Mouse (Mus musculus): ENCODE measurements around the gene Lbh. TPM values are rescaled to one million over a fixed set of nuclear protein-coding genes. Genes with fewer than 3 reads are reported as not detected.

Lbh gene
- polyA plus RNA-seq (2015; fragmentation: Nextera tagmentation; extraction: Ambion mirVana), result 2.0 and 2.7 TPM in 2 replicates

DNA sequence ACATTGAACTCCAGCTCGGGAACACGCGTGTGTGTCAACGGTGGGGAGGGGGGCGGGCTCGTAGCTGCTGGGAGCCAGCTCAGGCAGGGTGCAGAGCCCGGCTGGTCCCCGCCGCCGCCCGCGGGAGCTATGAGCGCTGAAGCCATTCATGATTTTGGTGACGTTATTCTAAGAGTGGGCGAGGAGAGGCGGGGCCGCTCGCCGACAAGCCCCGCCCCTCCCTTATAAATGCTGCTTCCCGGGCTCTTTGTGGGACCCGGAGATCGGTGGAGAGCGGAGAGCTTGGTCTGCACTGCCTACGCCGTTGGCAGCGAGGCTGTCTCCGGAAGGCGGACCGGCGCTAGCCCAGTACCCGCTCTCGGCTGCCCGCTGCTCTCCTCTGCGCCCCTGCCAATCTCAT, at the start of gene Lbh:
Lbh (plus strand) TSS at position 253 of the 400 bp plus-strand sequence.
- DNase-seq (ENCODE audit: low spot score) (peak; percentile 89), ATAC-seq (ENCODE audit: low FRiP score, low TSS enrichment) (peak; percentile 88)
- peaks cover 5% of the 10 kb centered on the region for H3K36me3 ChIP-seq (ENCODE audit: control insufficient read depth, insufficient read depth, low read length)
- peak within 1 kb of the TSS; percentile 83 for H3K27ac ChIP-seq (replicated peaks)
- no peaks in the 10 kb centered on the region for H3K27me3 ChIP-seq (ENCODE audit: control insufficient read depth, insufficient read depth, low read length)
- peak within 1 kb of the TSS; percentile 74 for H3K4me3 ChIP-seq (ENCODE audit: low read depth, low read length)
- H3K9me3 ChIP-seq (ENCODE audit: control insufficient read depth, low read length), result no peaks in the 10 kb centered on the region
- H3K4me1 ChIP-seq (replicated peaks; ENCODE audit: control insufficient read depth, insufficient read depth), result peaks cover 3% of the 10 kb centered on the region; the same call in 1 of the 2 replicates
- TF ChIP-seq EP300 (optimal IDR thresholded peaks at IDR 0.05), result no peak
- TF ChIP-seq CTCF (IDR thresholded peaks at IDR 0.05; ENCODE audit: low read depth), result no peak
- H3K9ac ChIP-seq (ENCODE audit: low read length), result peak within 1 kb of the TSS; percentile 76
- peak within 1 kb of the TSS; percentile 96 for H3K4me2 ChIP-seq (replicated peaks; ENCODE audit: low read depth)
- WGBS, result 0% methylated on average over 34 of the region's 35 CpGs

DNA sequence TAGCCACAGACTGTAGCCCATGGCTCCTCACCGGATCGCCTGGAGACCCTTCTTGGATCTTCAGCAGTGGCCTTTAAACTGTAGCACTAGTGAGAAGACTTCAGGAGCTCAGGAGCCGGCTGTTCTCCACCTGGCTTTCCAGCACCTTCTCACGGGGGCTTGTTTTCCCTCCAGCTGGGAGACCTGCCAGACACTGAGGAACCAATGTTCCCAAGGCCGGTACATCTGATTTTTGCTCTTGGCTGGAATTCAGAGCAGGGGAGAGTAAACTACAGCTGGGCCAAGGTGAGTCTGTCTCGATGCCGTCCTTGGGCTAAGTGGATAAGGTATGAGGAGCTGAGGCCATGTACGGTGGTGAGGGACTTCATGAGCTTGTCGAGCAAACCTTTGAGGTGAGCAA, 39.1 kb upstream of the Lbh start:
- 79% methylated on average over 9 of the region's 9 CpGs for WGBS
- H3K36me3 ChIP-seq (ENCODE audit: control insufficient read depth, insufficient read depth, low read length), result no peaks in the 10 kb centered on the region
- no peaks in the 10 kb centered on the region for H3K4me1 ChIP-seq (replicated peaks; ENCODE audit: control insufficient read depth, insufficient read depth)
- DNase-seq (ENCODE audit: low spot score), result no peak
- H3K27ac ChIP-seq (replicated peaks), result no peak overlapping the region
- no peaks in the 10 kb centered on the region for H3K27me3 ChIP-seq (ENCODE audit: control insufficient read depth, insufficient read depth, low read length)
- no peak overlapping the region for H3K4me2 ChIP-seq (replicated peaks; ENCODE audit: low read depth)
- no peak overlapping the region for H3K9ac ChIP-seq (ENCODE audit: low read length)
- TF ChIP-seq EP300 (optimal IDR thresholded peaks at IDR 0.05), result no peak
- TF ChIP-seq CTCF (IDR thresholded peaks at IDR 0.05; ENCODE audit: low read depth), result no peak
- no peak overlapping the region for H3K4me3 ChIP-seq (ENCODE audit: low read depth, low read length)
- no peaks in the 10 kb centered on the region for H3K9me3 ChIP-seq (ENCODE audit: control insufficient read depth, low read length)
- ATAC-seq (ENCODE audit: low FRiP score, low TSS enrichment), result no peak

DNA sequence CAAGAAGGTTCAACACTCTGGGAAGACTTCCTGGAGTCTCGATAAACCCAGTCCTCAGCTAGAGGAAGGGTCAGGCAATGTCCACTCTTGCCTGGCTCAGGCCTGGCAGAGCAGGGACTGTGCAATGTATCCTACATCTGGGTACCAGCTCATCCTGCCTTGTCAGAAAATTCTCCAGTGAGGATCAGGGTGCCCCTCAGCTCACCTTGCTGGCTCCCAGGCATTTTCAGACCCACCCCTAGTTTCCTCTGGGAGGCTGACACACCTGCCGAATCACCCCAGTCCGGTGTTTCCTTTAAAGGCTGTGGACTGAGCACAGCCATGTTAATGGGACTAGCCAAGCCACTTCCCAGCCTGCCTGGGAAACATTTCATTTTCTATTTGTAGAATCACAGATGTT, 37.9 kb upstream of the Lbh start:
- 53% methylated on average over 3 of the region's 3 CpGs for WGBS
- H3K27me3 ChIP-seq (ENCODE audit: control insufficient read depth, insufficient read depth, low read length), result no peaks in the 10 kb centered on the region
- H3K4me2 ChIP-seq (replicated peaks; ENCODE audit: low read depth), result no peak overlapping the region
- no peaks in the 10 kb centered on the region for H3K36me3 ChIP-seq (ENCODE audit: control insufficient read depth, insufficient read depth, low read length)
- H3K9ac ChIP-seq (ENCODE audit: low read length), result no peak overlapping the region
- no peak overlapping the region for H3K27ac ChIP-seq (replicated peaks)
- H3K4me3 ChIP-seq (ENCODE audit: low read depth, low read length), result no peak overlapping the region
- DNase-seq (ENCODE audit: low spot score) (no peak), ATAC-seq (ENCODE audit: low FRiP score, low TSS enrichment) (no peak)
- H3K4me1 ChIP-seq (replicated peaks; ENCODE audit: control insufficient read depth, insufficient read depth), result no peaks in the 10 kb centered on the region
- no peaks in the 10 kb centered on the region for H3K9me3 ChIP-seq (ENCODE audit: control insufficient read depth, low read length)
- TF ChIP-seq CTCF (IDR thresholded peaks at IDR 0.05; ENCODE audit: low read depth) (no peak), EP300 (optimal IDR thresholded peaks at IDR 0.05) (no peak)

DNA sequence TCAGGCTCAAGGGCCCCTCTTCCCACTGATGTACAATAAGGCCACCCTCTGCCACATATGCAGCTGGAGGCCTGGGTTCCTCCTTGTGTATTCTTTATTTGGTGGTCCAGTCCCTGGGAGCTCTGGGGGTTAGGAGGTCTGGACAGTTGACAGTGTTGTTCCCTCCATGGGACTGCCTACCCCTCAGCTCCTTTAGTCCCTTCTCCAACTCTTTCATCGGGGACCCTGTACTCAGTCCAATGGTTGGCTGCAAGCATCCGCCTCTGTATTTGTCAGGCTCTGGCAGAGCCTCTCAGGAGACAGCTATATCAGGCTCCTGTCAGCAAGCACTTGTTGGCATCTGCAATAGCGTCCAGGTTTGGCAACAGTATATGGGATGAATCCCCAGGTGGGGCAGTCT, 37.1 kb upstream of the Lbh start:
- H3K4me3 ChIP-seq (ENCODE audit: low read depth, low read length), result no peak overlapping the region

DNA sequence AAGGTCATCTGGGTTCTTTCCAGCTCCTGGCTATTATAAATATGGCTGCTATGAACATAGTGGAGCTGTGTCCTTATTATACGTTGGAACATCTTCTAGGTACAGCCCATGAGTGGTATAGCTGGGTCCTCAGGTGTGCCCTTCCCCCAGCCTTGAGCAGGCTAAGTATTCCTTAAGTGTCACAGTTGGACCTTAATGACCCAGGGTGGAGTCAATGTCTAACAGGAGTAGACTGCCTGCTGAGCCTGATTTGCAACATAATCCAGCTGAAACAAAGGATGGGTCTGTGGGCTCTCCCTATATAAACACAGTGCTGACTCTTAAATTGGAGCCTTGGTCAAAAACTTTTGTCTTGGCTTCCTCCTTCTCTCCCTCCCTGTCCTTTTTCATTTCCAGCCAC, 36.3 kb upstream of the Lbh start:
- Histone ChIP-seq H3K4me2 (replicated peaks; ENCODE audit: low read depth) (no peak overlapping the region), H3K36me3 (ENCODE audit: control insufficient read depth, insufficient read depth, low read length) (no peaks in the 10 kb centered on the region), H3K27ac (replicated peaks) (no peak overlapping the region), H3K27me3 (ENCODE audit: control insufficient read depth, insufficient read depth, low read length) (no peaks in the 10 kb centered on the region), H3K4me3 (ENCODE audit: low read depth, low read length) (no peak overlapping the region), H3K9me3 (ENCODE audit: control insufficient read depth, low read length) (no peaks in the 10 kb centered on the region), H3K4me1 (replicated peaks; ENCODE audit: control insufficient read depth, insufficient read depth) (no peaks in the 10 kb centered on the region), H3K9ac (ENCODE audit: low read length) (no peak overlapping the region)
- DNase-seq (ENCODE audit: low spot score) (no peak), ATAC-seq (ENCODE audit: low FRiP score, low TSS enrichment) (no peak)
- WGBS, result 65% methylated on average over 1 of the region's 1 CpGs
- TF ChIP-seq EP300 (optimal IDR thresholded peaks at IDR 0.05) (no peak), CTCF (IDR thresholded peaks at IDR 0.05; ENCODE audit: low read depth) (no peak)

More for the DNA sequence above, 37.1 kb upstream of the Lbh start:
- Histone ChIP-seq H3K9me3 (ENCODE audit: control insufficient read depth, low read length) (no peaks in the 10 kb centered on the region), H3K27ac (replicated peaks) (no peak overlapping the region), H3K36me3 (ENCODE audit: control insufficient read depth, insufficient read depth, low read length) (no peaks in the 10 kb centered on the region), H3K27me3 (ENCODE audit: control insufficient read depth, insufficient read depth, low read length) (no peaks in the 10 kb centered on the region), H3K9ac (ENCODE audit: low read length) (no peak overlapping the region), H3K4me2 (replicated peaks; ENCODE audit: low read depth) (no peak overlapping the region), H3K4me1 (replicated peaks; ENCODE audit: control insufficient read depth, insufficient read depth) (no peaks in the 10 kb centered on the region)
- TF ChIP-seq EP300 (optimal IDR thresholded peaks at IDR 0.05) (no peak), CTCF (IDR thresholded peaks at IDR 0.05; ENCODE audit: low read depth) (no peak)
- DNase-seq (ENCODE audit: low spot score), result no peak
- ATAC-seq (ENCODE audit: low FRiP score, low TSS enrichment), result no peak
- 70% methylated on average over 3 of the region's 3 CpGs for WGBS

DNA sequence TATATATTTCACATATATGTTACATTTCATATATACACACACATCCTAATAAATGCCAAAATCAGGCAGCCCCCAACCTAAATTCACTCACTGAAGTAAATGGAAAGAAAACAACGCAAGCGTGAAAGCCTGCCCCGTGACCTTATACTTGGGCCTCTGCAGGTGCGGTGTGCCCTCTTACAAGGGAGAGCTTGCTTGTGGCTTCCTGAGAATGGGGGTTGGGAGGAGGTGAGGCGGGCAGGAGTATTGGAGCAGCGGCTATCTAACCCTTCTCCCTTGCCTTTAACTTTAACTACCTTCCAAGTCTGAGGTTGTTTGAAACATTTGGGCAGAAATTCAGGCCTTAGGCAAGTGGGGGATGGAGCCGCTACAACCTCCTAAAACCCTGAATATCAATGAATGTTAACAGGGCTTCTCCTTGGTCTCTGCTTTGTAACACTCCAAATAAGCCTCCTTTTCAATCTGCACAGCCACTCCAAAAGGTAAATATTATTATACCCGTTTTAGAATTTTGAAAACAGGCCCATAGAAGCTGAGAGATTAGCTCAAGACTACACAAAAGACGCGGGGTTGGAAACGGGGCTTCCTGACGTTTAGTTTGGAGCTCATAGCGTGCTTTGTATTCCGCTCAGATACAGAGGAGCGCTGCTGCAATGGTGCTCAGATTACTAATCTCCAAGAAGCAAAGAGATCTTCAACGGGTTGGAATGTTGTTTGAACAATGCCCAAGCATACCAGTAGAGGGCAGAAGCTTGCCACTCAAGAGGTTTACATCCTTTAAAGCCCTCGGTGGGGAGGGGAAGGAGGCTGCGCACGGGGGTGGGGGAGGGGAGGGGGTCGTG, 28.3 kb upstream of the Lbh start:
- 25% methylated on average over 19 of the region's 20 CpGs for WGBS
- DNase-seq (ENCODE audit: low spot score) (peak; percentile 57), ATAC-seq (ENCODE audit: low FRiP score, low TSS enrichment) (0 out of 2 replicates have a peak, but pooled peaks have one; percentile 51)
- H3K4me1 ChIP-seq (replicated peaks; ENCODE audit: control insufficient read depth, insufficient read depth), result no peaks in the 10 kb centered on the region
- H3K9ac ChIP-seq (ENCODE audit: low read length), result no peak overlapping the region
- no peaks in the 10 kb centered on the region for H3K9me3 ChIP-seq (ENCODE audit: control insufficient read depth, low read length)
- no peaks in the 10 kb centered on the region for H3K27me3 ChIP-seq (ENCODE audit: control insufficient read depth, insufficient read depth, low read length)
- peak; percentile 82 for TF ChIP-seq CTCF (IDR thresholded peaks at IDR 0.05; ENCODE audit: low read depth)
- TF ChIP-seq EP300 (optimal IDR thresholded peaks at IDR 0.05), result no peak
- H3K4me2 ChIP-seq (replicated peaks; ENCODE audit: low read depth), result no peak overlapping the region; the same call in 1 of the 2 replicates
- no peak overlapping the region for H3K4me3 ChIP-seq (ENCODE audit: low read depth, low read length)
- H3K36me3 ChIP-seq (ENCODE audit: control insufficient read depth, insufficient read depth, low read length), result no peaks in the 10 kb centered on the region
- no peak overlapping the region for H3K27ac ChIP-seq (replicated peaks)

Measured in stomach, postnatal 0 days (tissue).